Mouse (Mus musculus) ES-E14 (cell line): ENCODE measurements at regions not wholly inside any gene's neighbourhood (a gene's known extent, or its start where the extent isn't known, plus 50 kb on each side); places are given as distances from the start of the nearest gene placed in this dataset.

Source experiments
- HCFC1 ChIP-seq: IDR thresholded peaks from 2 replicates; pipeline ENCODE4 v1.6.1; 2012; ENCODE audit warnings: low read length, inconsistent platforms, borderline replicate concordance; ENCODE audit not compliant: insufficient read depth
- ZNF384 ChIP-seq: IDR thresholded peaks from 2 replicates; pipeline ENCODE4 v1.6.1; 2012; ENCODE audit warnings: low read depth, low read length, inconsistent platforms

DNA sequence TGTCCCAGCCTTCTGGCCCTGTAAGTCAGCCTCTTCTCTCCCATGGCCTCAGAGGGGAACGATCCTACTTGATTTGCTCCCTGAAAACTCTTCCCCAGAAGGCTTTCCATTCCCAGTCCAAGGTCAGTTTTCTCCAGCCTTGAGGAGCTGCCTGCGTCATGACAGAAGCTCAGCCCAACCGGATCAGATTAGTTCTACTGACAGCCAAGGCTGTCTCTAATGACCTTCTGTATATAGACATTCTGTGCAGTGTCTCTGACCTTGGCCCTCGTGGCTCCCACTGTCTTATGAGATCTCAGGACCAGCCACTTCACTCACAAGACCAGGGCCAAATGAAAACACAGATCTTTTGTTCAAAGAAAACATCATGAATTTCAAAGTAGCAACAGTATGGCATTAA, 166.6 kb upstream of the Cited2 start:
- no peak for TF ChIP-seq HCFC1
- TF ChIP-seq ZNF384, result no peak
